In the genomic region with DNA sequence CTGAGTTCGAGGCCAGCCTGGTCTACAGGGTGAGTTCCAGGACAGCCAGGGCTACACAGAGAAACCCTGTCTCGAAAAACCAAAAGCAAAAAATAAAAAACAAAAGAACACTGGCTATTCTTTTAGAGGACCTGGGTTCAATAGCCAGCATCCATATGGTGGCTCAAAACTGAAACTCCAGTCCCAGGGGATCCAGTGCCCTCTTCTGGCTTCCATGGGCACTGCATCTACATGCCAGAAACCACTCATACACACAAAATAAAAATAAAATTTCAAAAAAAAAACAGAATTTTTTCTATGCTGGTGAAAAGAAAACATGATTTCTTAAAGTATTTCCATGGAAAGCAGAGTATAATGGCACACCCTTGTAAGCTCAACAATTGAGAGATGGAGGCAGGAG, we compare ENCODE assay signal across 10 mouse cellular contexts. TPM values are rescaled to one million over a fixed set of nuclear protein-coding genes. Genes with fewer than 3 reads are reported as not detected.
DNase-seq lines count a peak whose midpoint lies in the region; ATAC-seq and TF ChIP-seq lines count a peak whose summit lies in the region.
"Had no signal": no experiment of that assay in that cellular context is flagged by ENCODE, and none has a peak within 500 bp of the region (broad histone marks: within the 10 kb centered on the region; RNA-seq: fewer than 3 reads in every experiment).

No protein-coding gene starts in this region.

- no peaks in the 10 kb centered on the region for H3K4me1 ChIP-seq in testis, adult 2 months (ENCODE audit: control insufficient read depth, insufficient read depth, low read length)
- H3K4me1 ChIP-seq in liver, embryonic 14.5 days (replicated peaks; ENCODE audit: control insufficient read depth in 2 of 2, insufficient read depth in 2 of 2, low read length in 1 of 2): peaks cover 7 to 12% of the 10 kb centered on the region in 2 experiments; a peak in 3 of 4 replicates
- H3K4me1 ChIP-seq in stomach, embryonic 15.5 days: 0 out of 2 replicates have a peak, but pooled peaks cover 2% of the 10 kb centered on the region

- DNase-seq in cerebellum, postnatal 25 days: peak; percentile 36 to 58
- no peak for DNase-seq in testis, postnatal 14 days (ENCODE audit: low spot score)
- no peak for DNase-seq in liver, embryonic 14.5 days (ENCODE audit: low read depth in 3 of 3, low spot score in 3 of 3)
- DNase-seq in right cerebral cortex, postnatal 4 days: no peak
- DNase-seq in frontal cortex, postnatal 36 days (ENCODE audit: low spot score in 2 of 2): no peak

- H3K27me3 ChIP-seq in testis, adult 2 months (ENCODE audit: control insufficient read depth, insufficient read depth, low read length): no peaks in the 10 kb centered on the region
- no peaks in the 10 kb centered on the region for H3K27me3 ChIP-seq in liver, embryonic 14.5 days (ENCODE audit: control insufficient read depth, insufficient read depth, low read length)
- H3K27me3 ChIP-seq in stomach, embryonic 15.5 days (replicated peaks): no peaks in the 10 kb centered on the region
- H3K27me3 ChIP-seq: heart, embryonic 13.5 days had no signal

- no peak overlapping the region for H3K27ac ChIP-seq in testis, adult 2 months (ENCODE audit: control insufficient read depth, insufficient read depth, low read depth, low read length)
- H3K27ac ChIP-seq in liver, embryonic 14.5 days: no peak overlapping the region
- peak overlapping the region; percentile 53; the same call in 1 of the 2 replicates for H3K27ac ChIP-seq in stomach, embryonic 15.5 days
- H3K27ac ChIP-seq: heart, embryonic 13.5 days; macrophage had no signal

- TF ChIP-seq POLR2A in testis, adult 2 months (IDR thresholded peaks at IDR 0.05; ENCODE audit: control insufficient read depth, low read depth, low read length): no peak

- no peak overlapping the region for H3K4me3 ChIP-seq in testis, adult 2 months (ENCODE audit: control insufficient read depth, low read depth, low read length)
- no peak overlapping the region for H3K4me3 ChIP-seq in liver, embryonic 14.5 days (ENCODE audit: insufficient read depth in 1 of 2, low read depth in 2 of 2, low read length in 2 of 2)
- no peak overlapping the region for H3K4me3 ChIP-seq in stomach, embryonic 15.5 days (replicated peaks)
- H3K4me3 ChIP-seq: heart, embryonic 13.5 days had no signal

- no peaks in the 10 kb centered on the region for H3K9me3 ChIP-seq in liver, embryonic 14.5 days (ENCODE audit: control insufficient read depth, low read length)
- H3K9me3 ChIP-seq in stomach, embryonic 15.5 days: no peaks in the 10 kb centered on the region
- H3K9me3 ChIP-seq: heart, embryonic 13.5 days had no signal

- ATAC-seq in cerebellum, adult (ENCODE audit: insufficient number of reproducible peaks, low FRiP score, low TSS enrichment): no peak
- no peak for ATAC-seq in liver, embryonic 14.5 days (ENCODE audit: insufficient read depth)
- no peak for ATAC-seq in stomach, embryonic 15.5 days (ENCODE audit: insufficient read depth, low FRiP score, low read depth)

- H3K9ac ChIP-seq in liver, embryonic 14.5 days (replicated peaks): no peak overlapping the region
- H3K9ac ChIP-seq in stomach, embryonic 15.5 days: no peak overlapping the region
- H3K9ac ChIP-seq: heart, embryonic 13.5 days had no signal

- peak; percentile 19; the same call in 1 of the 2 replicates for TF ChIP-seq CTCF in testis, adult 2 months (IDR thresholded peaks at IDR 0.05; ENCODE audit: control insufficient read depth, insufficient read depth, insufficient replicate concordance, low read depth, low read length)
- peak; percentile 69 for TF ChIP-seq CTCF in liver, embryonic 14.5 days (IDR thresholded peaks at IDR 0.05; ENCODE audit: low read depth)

- 69% methylated on average over 2 of the region's 2 CpGs for WGBS in liver, embryonic 14.5 days (ENCODE audit: insufficient replicate concordance)
- 81% methylated on average over 2 of the region's 2 CpGs for WGBS in stomach, embryonic 15.5 days

- TF ChIP-seq EP300 in liver, embryonic 14.5 days (IDR thresholded peaks at IDR 0.05; ENCODE audit: low read depth): no peak

- H3K4me2 ChIP-seq in liver, embryonic 14.5 days (ENCODE audit: low read depth): no peak overlapping the region
- no peak overlapping the region for H3K4me2 ChIP-seq in stomach, embryonic 15.5 days
- H3K4me2 ChIP-seq: heart, embryonic 13.5 days had no signal

- no peaks in the 10 kb centered on the region for H3K36me3 ChIP-seq in testis, adult 2 months (ENCODE audit: control insufficient read depth, insufficient read depth, low read length)
- no peaks in the 10 kb centered on the region for H3K36me3 ChIP-seq in liver, embryonic 14.5 days (replicated peaks; ENCODE audit: control insufficient read depth, insufficient read depth, low read depth)
- no peaks in the 10 kb centered on the region; the same call in 1 of the 2 replicates for H3K36me3 ChIP-seq in stomach, embryonic 15.5 days

RNA-seq across cellular contexts. Expression of a gene that starts 18.3 kb away (rescaled TPM):
- 17.9 and 19.6 TPM in 2 replicates for polyA plus RNA-seq in testis, adult 2 months (2012; rRNA removed)
- polyA plus RNA-seq in liver, embryonic 14.5 days (2012; rRNA removed): 18.8 and 22.0 TPM in 2 replicates
- 31.8 and 36.2 TPM in 2 replicates for polyA plus RNA-seq in liver, embryonic 14.5 days (2014; fragmentation: Nextera tagmentation; extraction: Ambion mirVana)
- polyA plus RNA-seq in stomach, embryonic 15.5 days (2015; fragmentation: Nextera tagmentation; extraction: Ambion mirVana): 142 and 151 TPM in 2 replicates

RNA-seq across cellular contexts. Expression of a gene that starts 47.7 kb away (rescaled TPM):
- 45.4 and 48.5 TPM in 2 replicates for polyA plus RNA-seq in testis, adult 2 months (2012; rRNA removed)
- polyA plus RNA-seq in liver, embryonic 14.5 days (2012; rRNA removed): 24.1 and 24.6 TPM in 2 replicates
- 37.4 and 44.9 TPM in 2 replicates for polyA plus RNA-seq in liver, embryonic 14.5 days (2014; fragmentation: Nextera tagmentation; extraction: Ambion mirVana)
- 96.3 and 105 TPM in 2 replicates for polyA plus RNA-seq in stomach, embryonic 15.5 days (2015; fragmentation: Nextera tagmentation; extraction: Ambion mirVana)

Comparison
In these comparisons a context has a peak if more than half of its experiments do, and no peak if none do; other contexts are left out.
1. DNase-seq: peak in cerebellum, postnatal 25 days (2 of 2); none in testis, postnatal 14 days (single experiment), liver, embryonic 14.5 days (0 of 3), right cerebral cortex, postnatal 4 days (single experiment) and frontal cortex, postnatal 36 days (0 of 2).